Mouse (Mus musculus) lung, postnatal 0 days (tissue): ENCODE data around the gene Stx12.

Experiments used
- CTCF ChIP-seq: IDR thresholded peaks from 2 replicates; pipeline ENCODE4 v1.5.1; 2016; ENCODE audit warnings: antibody characterized with exemption, mild to moderate bottlenecking
- EP300 ChIP-seq: IDR thresholded peaks from 2 replicates; pipeline ENCODE4 v1.6.1; 2016; ENCODE audit warnings: antibody characterized with exemption, mild to moderate bottlenecking, control low read depth

- no peak for TF ChIP-seq CTCF
- TF ChIP-seq EP300 = no peak
These were observed 41.9 kb downstream of the Stx12 start for GRCm38 (mm10) chr4:132842281-132842906.
